Mouse (Mus musculus): ENCODE measurements at regions not wholly inside any gene's neighbourhood (a gene's known extent, or its start where the extent isn't known, plus 50 kb on each side); places are given as distances from the start of the nearest gene placed in this dataset.
A peak's percentile ranks its signal among the peaks of the same experiment; 100 is the strongest.
"Not testable (repeated sequence)": the region's sequence is repeated elsewhere in the genome, so short reads cannot be mapped to it uniquely, and the experiment has no call there.

DNA sequence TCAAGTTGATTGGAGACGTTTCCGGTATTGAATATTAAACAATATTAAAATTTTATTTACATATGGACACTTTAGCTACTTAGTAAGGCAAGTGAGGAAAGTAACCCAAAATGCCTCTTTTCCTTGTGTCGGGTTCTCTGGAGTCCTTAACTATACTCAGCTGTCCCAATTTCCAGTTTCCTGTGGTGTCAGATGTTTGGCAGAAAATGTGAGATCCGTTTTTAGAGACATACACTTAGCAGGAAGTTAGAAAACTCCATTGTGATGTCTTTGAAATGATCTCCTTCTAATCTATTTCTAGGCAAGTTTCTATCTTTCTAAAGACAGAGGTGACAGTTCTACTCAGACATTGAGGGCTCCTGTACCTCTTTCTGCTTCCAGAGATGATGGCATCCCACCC, 168.9 kb upstream of the Plcxd3 start:
- no peak for DNase-seq (ENCODE audit: extremely low spot score in 1 of 2, low spot score in 1 of 2)

DNA sequence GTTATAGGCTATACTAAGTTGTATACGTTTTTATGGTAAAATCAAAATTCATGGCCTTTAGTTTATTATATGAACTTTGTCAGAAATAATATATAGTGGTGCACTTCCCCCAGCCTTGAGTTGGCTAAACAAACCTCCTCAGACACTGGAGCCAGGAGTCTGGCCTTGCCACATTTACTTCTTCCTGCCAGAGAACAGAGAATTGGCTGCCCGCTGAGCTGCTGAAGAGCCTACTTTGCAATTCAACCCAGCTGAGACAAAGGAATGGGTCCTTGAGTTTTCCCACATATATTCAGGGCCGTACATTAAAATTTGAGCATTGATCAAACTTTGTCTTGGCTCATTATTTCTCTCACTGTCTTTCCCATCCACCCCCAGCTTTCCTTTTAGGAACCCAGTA, 161.9 kb upstream of the Plcxd3 start:
- DNase-seq (ENCODE audit: extremely low spot score in 1 of 2, low spot score in 1 of 2), result no peak

DNA sequence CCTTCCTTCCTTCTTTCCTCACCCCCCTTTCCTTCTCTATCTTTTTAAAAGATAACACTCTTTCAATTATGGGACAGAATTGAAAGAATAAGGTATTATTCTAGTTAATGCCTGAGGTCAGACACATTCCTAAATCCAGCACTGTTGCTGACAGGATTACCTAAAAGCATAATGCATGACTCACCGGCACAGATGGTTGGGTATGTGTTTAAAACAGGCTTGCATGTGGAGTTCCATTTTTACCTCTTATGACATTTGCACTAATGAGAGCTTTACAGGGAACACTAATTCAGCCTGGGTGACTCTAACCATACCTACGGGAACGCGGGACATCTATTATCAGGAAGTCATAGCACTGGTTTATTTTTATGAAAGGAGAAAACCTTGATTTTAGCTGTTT, 156.2 kb upstream of the Plcxd3 start:
- peak in 1 of 2 experiments; percentile 7 for DNase-seq (ENCODE audit: extremely low spot score in 1 of 2, low spot score in 1 of 2)

DNA sequence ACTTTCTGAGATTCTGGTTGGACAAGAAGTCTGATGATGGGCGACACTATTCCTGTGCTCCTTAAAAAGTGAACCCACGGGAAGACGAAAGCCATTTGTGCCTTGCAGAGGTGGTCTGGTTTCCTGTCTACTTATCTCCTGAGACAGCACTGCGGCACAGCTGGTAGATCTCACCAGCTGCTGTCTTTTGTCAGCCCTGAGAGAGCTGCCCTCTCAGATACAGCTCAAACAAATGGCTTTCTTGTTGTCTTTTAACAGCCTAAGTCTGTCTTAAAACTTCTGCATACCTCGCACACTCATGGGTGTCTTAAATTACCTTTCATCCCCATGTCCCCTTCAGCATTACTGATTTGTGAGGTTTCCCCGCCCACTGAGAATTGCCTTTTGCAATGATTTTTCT, 147.2 kb upstream of the Plcxd3 start:
- DNase-seq (ENCODE audit: extremely low spot score in 1 of 2, low spot score in 1 of 2), result no peak

DNA sequence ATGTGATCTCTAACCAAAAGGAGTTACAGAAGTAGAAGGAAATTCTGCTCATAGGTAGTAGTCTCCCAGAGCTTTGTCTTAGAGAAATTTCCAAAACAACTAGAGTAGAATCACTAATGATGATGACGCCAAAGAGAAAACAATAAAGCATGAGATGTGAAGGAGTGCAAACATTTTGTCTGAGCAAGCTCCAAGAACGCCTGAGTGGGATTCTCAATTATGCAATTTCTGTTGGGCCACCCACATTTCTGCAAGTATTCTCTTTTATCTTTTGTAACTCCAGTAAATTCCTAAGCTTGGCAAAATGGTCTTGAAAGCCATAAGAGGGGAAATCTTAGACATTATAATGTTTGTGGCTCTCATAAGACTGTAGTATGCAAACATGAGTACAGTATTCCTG, 134.6 kb upstream of the Plcxd3 start:
- DNase-seq (ENCODE audit: extremely low spot score in 1 of 2, low spot score in 1 of 2), result no peak

DNA sequence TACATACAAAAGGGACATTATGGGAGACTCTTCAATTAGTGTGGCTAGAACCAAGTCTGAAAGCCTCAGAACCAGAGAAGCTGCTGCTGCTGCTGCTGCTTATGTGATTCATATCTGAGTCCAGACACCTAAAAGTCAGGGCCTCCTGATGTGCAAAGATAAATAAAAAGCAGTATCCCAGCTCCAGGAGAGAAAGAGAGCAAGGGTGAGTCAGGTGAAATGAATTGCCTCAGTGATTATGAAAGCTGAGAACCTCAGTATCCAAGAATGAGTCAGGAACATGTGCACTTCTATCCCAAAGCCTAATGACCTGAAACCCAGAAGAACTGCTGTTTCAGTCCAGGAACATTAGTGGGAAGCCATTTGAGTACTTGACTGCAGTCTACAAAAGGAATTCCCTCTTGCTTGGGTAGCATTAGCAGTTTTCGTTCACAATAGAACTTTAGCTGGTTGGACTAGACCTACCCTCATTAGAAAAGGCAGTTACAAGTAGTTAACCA, 127.6 kb upstream of the Plcxd3 start:
- DNase-seq (ENCODE audit: extremely low spot score in 1 of 2, low spot score in 1 of 2), result no peak

DNA sequence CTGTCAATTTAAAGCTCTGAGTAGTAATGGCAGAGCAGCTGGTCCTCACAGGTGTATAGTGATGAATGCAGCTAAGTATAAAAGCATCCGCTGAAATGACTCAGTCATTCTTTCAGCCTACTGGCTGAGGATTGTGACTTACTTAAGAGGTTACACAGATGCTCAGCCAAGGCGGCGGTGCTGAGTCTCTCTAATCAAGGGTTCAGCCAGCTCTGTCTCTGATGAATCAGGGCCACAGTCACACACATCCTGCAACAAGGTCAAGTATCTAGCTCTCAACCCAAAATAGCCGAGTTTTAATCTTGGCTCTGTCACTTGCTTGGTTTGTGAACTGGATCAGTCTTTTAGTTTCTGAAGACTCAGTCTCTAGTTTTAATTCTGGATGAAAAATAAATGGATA, 110.7 kb upstream of the Plcxd3 start:
- no peak for DNase-seq (ENCODE audit: extremely low spot score in 1 of 2, low spot score in 1 of 2)

DNA sequence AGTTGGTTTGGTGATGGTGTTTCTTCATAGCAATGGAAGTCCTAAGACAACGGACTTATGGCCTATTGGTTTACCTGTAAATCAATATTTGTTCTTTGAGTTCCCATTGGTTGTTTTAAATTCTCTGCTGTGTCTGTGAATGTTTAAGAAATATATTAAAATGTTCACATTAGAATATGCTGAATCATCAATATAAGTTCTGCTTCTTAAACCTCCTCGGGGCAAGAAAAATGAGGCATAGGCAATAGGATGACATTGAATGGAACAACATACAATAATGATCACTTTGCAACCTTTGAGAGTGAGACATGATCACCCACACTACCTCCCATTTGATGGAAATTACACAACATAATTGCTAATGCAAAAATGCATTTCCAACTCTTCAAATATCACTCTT, 105.5 kb upstream of the Plcxd3 start:
- DNase-seq (ENCODE audit: extremely low spot score in 1 of 2, low spot score in 1 of 2), result no peak

DNA sequence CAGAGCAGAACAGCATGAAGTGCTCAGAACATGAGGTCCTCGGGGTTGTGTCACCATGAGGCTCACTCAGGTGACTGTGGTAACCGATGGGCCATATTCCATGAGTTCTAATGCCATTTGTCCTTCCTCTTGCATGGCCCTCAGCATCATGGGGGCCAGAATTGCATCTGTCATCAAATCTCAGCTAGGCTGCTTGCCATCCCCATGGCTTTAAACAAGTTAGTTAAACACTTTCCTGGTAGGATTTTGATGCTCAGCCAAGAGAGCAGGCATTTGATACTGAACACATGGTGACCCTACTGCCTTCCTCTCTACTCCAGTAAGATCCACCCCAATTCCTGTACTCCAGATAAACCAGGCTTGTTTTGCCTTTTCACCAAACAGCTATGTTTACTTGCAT, 98.3 kb upstream of the Plcxd3 start:
- DNase-seq (ENCODE audit: extremely low spot score in 1 of 2, low spot score in 1 of 2), result no peak

DNA sequence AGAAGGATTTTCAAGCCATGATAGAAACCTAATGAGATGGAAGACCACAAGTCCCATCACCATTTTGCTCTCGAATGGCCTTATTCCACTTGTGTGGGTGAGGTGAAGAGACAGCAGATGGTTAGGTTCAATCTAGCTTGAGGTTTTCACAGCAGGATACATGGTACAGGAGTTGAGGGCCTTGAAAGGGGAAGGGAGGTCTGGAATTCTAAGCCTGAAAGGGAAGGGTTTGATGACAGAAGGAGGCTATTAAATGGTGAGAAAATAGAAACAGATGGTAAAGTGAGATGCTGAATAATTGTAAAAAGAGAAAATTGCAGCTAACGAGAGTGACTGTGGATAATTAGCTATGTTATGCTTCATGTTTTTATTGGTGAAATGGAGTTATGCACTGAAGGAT, 67.8 kb upstream of the Plcxd3 start:
- no peak for DNase-seq (ENCODE audit: extremely low spot score in 1 of 2, low spot score in 1 of 2)

DNA sequence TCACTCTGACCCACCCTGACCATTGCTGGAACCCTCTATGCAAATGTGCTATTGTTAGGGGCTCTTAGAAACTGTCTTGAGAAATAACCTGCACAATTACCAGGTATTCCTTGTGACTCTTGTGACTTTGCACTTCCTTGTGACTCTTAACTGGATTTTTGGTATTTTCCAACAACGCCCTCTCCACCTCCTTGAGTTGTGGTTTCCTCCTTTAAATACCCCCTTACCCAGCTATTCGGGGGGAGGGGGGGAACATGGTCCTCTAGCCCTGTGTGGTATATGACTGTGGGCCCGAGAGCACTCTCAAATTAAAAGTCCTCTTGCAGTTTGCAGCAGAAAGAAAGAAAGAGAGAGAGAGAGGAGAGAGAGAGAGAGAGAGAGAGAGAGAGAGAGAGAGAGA, 61.6 kb upstream of the Plcxd3 start:
- not testable (repeated sequence) for DNase-seq (ENCODE audit: extremely low spot score in 1 of 2, low spot score in 1 of 2)

DNA sequence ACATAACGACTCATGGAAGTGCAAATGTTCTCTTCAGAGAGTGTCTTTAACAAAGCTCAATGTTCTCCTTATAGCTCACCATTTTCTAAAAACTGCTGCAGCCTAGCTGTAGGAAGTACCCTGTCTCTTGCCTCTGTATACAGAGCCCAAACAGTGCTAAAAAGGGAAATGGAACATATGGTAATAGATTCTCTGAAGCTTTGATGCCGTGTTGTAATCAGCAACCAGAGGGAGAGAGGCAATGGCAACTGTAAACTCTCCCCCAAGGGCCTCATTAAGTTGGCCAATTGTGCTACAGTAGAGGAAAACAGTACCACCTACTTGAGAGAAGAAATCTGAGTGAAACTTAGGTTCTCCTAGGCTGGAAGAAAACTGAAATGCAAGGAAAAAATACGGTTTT, 59.4 kb upstream of the Plcxd3 start:
- DNase-seq (ENCODE audit: extremely low spot score in 1 of 2, low spot score in 1 of 2), result no peak
